Mouse (Mus musculus) thymus, postnatal 25 days (tissue): Measurements from ENCODE around the gene Phlda3.

Experiments
- DNase-seq: peaks from one replicate; pipeline ENCODE4 v3.0.0; 2022

The Phlda3 gene

DNA sequence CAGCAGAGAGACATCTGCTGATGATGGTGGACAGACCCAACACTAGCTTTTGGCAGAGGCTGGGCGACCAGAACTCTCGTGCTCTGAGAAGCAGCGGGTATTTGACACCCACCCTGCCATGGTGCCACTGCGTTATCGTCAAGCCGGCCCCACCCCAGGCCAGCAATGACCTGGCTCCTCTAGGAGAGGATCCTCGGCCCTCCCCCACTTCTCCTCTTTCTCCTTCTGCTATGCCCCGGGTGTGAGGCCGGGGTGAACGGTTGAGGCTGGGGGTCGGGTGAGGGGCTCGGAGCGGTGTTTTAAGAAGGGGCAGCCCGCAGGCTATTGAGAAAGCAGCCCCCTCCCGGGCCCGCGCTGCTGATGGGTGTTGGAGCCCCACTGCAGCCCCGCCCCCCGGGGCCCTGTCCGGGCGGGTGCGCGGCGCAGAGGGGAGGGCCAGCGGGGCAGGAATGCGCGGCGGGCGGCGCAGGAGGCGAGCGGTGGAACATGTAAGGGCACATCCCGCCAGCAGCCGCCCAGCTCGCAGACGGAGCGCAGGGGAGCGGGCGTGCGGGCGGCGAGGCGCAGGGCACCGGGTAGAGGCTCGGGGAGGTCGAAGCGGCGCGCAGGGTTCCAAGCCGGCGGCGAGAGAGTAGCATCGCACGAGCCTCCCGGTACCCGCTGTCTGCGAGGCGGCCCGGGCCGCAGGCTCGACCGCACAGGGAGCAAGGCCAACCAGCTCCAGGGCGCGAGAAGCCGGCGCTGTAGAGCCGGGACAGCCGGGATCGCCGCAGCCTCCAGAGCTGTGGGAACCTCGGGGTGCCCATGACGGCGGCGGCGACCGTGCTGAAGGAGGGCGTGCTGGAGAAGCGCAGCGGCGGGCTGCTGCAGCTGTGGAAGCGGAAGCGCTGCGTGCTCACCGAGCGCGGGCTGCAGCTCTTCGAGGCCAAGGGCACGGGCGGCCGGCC lies at the start of gene Phlda3:
Gene Phlda3 (plus strand): TSS at position 475 of the 947 bp plus-strand sequence.
- peak; percentile 69 for DNase-seq

DNA sequence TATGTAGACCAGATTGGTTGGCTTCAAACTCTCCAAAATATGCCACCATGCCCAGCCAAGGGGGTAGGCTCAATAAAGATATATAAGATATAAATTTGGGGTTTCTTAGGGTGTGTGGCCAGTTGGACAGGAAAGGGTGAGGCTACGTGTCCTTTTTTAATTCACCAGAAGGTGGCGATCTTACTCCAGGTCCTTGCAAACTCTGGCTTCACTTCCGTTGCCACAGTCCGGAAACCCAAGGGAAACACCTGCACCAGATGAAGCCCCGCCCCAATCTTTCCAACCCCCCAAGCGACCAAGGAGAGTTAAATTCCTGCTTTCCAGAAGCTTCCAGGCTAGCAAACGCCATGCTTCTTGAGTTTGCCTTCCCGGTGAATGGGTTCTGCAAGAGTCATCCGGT lies 46.4 kb upstream of the Phlda3 start:
- peak; percentile 85 for DNase-seq

- no peak for DNase-seq
These were observed 45.9 kb upstream of the Phlda3 start, which contains the start of gene Csrp1 for GRCm38 (mm10) chr1:135719983-135720382. Gene Csrp1 (plus strand): TSS chr1:135720061.

DNA sequence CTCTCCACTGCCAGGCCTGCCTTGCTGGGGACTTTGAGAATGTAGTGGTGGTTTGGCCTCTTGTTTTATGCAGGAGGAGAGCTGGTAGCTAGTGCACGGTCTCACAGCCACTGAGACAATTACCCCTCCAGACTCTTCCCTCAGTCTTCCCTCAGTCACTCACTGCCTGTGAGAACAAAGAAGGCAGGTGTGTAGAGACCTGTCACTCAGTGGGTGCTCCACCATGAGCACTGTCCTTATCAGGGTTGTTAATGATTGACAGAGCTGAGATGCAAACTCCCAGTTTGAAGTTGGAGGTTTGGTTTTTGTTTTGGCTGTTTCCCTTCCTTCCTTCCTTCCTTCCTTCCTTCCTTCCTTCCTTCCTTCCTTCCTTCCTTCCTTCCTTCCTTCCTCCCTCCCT lies 42.9 kb upstream of the Phlda3 start:
- no peak for DNase-seq

DNA sequence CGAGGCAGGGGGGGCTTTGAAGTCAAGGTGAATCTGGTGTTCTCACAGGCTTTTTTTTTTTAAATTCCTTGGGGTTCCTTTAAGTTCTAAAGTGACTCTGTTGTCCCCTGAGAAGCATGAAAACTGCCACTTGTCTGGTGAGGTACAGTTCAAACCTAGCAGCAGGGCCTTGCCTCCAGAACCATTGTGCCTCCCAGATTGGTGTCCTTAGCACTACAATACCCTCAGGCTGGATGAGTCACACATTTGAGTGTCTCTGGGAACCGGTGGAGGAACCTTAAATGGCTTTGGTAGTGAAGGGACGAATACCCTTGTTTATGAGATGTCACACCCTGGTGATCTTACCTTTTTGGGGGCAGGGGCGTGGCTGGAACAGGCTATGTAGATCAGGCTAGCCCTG lies 41.8 kb upstream of the Phlda3 start:
- DNase-seq, result no peak

DNA sequence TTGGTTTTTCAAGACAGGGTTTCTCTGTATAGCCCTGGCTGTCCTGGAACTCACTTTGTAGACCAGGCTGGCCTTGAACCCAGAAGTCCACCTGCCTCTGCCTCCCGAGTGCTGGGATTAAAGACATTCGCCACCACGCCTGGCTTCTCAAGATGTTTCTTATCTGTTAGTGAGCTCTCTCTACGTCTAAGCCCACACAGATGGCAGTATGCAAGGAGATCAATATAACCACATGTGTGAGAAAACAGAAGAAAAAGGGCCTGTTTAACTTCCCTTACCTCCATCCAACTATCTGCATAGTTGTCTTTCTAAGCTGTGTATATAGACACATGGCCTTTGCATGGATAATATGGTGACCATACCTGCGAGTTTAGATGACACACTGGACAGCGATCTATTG lies 40.6 kb upstream of the Phlda3 start:
- peak; percentile 47 for DNase-seq

DNA sequence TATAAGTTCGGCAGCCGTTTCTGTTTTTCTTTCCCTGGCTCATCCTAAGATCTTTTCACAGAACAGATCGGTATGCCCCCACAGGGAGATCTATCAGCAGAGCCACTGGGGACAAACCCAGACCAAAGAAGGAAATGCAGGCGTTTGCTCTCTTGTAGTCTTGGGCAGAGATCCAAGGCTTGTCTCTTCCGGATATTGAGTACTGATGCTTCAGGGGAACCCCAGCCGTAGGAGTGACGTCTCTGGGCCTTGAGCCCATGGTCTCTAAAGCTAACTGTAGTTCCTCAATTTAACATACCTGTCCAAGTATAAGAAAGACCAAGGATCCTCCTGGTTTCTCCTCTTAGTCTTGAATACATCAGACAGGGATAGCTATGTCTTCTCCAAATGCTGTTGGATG lies 40.0 kb upstream of the Phlda3 start:
- DNase-seq, result no peak

DNA sequence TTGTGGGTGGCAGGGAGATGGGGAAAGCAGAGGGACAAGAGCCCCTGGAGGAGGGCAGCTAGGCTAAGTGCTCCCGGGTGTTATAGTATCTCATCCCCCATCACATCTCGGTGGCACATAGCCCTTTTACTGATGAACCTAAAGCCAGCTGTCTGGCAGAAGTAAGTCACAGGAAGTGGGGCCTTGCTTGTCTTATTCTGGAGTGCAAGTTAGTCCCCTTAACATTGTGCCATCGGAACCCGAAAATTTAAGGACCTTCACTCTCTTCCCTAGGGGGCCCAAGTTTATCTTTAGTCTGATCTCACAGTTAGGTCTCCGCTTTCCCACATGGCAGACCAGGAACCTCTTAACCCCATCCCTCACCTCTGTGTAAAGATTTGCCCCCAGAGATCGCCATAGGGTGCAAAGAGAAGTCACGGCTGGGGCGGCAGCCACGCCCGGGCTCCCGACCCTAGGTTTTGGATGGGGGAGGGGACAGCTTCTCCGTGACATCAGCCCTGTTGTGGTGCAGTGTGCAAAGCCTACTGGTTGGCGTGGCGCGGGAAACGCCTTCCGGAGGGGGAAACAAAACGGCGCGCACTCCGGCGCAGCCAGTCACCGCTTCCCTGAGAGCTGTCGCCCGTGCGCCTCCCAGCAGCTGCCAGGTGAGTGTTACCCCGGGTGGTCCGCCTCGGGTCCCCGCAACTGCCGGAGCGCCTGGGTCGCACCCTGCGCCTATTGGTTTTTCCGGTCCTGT lies 37.1 kb upstream of the Phlda3 start:
- peak; percentile 94 for DNase-seq

DNA sequence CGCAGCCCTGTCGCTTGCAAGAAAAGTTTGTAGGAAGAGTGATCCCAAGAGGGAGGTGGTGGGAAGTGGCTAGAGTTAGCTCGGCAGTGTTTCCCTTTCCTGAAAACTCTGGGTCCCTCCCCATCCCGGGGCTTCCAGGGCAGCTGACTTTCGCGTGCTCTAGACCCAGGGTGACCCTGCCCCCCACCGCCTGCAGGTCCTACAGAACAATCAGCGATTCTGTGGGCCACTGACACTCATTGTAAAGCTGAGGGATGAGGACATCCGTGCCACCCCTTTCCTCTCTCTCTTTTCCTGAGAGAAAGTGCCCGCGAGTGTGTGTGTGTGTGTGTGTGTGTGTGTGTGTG lies 36.6 kb upstream of the Phlda3 start:
- no peak for DNase-seq

DNA sequence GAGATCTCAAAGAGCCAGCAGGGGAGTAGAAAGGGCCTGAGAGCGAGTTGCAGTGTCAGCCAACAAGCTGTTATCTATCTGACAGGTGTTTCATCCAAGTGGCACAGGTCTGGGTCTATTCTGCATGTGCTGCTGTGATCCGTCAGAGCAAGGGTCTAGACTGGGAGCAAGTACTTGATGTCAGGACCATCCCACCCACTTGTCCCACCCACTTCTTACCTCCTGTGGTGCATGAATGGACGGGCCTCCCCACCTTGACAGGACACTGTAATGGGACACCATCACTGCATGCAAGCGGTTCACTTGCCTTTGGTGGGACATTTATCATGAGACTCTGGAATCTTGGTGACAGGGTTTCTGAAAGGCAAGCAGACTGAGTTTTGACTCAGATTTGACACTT lies 36.1 kb upstream of the Phlda3 start:
- DNase-seq, result no peak

- no peak for DNase-seq
These were observed 35.6 kb upstream of the Phlda3 start for GRCm38 (mm10) chr1:135730296-135730695.

DNA sequence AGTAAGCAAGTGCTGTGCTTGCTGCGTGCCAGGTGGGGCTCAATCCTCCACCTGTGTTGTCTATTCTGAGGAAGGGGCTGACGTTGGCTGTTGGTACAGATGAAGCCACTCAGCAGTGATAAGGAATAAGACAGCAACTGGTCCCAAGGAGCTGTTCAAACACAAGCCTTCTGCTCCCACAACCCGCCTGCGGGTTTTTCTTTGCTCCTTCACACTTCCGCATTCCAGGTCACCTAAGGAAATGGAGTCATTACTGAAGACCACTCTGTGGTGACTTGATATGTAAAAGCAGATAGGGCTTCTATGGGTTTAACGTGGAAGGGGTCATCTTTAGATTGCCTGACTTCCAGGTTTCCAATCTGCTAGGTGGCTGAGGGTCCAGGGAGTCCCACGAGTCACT lies 34.5 kb upstream of the Phlda3 start:
- no peak for DNase-seq

- no peak for DNase-seq
These were observed 33.8 kb upstream of the Phlda3 start for GRCm38 (mm10) chr1:135731897-135732684.

DNA sequence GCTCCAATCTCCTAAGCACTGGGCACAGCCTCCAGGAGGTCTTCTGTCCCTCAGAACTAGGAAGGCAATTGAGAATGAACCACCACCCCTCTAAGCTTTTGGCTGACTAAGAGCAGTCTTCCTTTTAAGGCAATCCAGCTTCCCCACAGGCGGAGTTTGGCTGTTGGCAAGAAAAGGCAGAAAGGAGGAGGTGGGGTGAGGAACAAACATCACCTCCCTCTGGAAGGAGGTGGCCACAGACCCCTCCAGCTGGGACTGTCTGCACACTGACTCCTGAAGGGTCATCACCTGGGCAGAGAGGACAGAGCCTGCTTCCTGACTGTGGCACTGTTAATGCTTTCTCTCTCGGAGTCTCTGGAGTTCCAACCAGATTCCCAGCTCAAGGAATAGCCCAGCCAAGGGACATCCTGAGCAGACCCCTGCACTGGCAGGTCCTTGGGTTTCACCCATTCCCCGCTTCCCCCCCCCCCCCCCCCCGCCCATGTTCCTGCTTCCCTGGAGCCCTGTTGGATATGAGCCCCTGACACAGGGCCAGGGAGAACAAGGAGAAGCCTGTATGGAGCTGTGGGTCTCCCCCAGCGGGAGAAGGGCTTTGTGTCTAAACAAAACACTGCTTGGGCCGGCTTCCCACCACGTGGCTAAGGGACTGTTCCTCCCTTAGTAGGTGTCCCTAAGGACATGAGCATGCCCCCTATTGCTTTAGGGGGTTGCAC lies 31.5 kb upstream of the Phlda3 start:
- no peak for DNase-seq

GRCm38 (mm10) chr1:135735460-135735859 lies 30.5 kb upstream of the Phlda3 start:
- no peak for DNase-seq

GRCm38 (mm10) chr1:135744987-135745386 lies 20.9 kb upstream of the Phlda3 start:
- no peak for DNase-seq

DNA sequence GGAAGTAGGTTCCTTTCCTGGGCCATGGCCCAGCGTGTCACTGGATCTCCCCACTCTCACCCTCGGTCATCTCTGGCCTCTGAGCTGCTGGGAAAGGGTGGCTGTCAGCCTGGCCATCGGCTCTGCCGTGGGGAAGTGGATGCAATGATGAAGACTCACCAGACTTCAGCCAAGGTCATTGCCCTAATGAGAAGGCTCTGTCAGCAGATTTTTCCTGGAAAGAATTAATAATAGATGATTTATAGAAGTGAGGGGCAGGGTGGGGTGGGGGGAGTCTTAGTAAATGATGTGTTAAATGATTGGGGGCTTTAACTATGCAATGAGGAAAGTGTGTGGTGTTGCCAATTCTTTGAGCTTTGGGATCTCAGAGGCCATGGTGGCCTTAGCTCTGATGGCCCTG lies 19.7 kb upstream of the Phlda3 start:
- DNase-seq, result no peak

GRCm38 (mm10) chr1:135752737-135753348 lies 13.1 kb upstream of the Phlda3 start:
- peak; percentile 92 for DNase-seq

DNA sequence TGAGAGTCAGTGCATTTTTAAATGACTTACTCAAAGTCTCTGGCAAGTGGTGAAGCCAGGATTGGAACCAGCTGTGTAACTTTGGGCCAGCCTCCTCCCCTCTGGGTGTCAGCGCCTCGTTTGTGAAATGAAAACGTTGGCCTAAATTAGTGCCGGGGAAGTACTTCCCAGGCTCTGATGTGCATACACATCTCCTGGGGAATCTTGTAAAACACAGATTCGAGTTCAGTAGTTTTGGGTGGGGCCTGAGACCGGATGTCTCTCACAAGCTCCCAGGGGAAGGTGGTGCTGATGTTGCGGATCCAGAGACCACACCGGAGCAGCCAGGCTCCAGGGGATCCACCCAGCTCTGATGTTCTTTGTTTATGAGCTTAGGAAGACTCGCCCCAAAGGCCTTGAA lies 10.6 kb upstream of the Phlda3 start:
- no peak for DNase-seq

- DNase-seq, result no peak
These were observed 10.0 kb upstream of the Phlda3 start for GRCm38 (mm10) chr1:135755913-135756312.

- no peak for DNase-seq
These were observed 8.6 kb upstream of the Phlda3 start for GRCm38 (mm10) chr1:135757287-135757686.

- DNase-seq, result no peak
These were observed 6.2 kb upstream of the Phlda3 start for GRCm38 (mm10) chr1:135759685-135760084.
